Mouse (Mus musculus) C2C12 (cell line): ENCODE measurements around the gene Bloc1s1.

ENCODE experiments used
- CEBPB ChIP-seq: IDR thresholded peaks from one replicate; pipeline ENCODE4 v1.6.1; 2011; ENCODE audit warnings: low read depth, mild to moderate bottlenecking, control low read depth, moderate library complexity
- CTCF ChIP-seq: IDR thresholded peaks from one replicate; pipeline ENCODE4 v1.5.1; 2011; ENCODE audit not compliant: control insufficient read depth, insufficient read depth, insufficient read length
- FOSL1 ChIP-seq: IDR thresholded peaks from one replicate; pipeline ENCODE4 v1.8.0; 2011; ENCODE audit warnings: mild to moderate bottlenecking, low read length; ENCODE audit not compliant: poor library complexity, insufficient read depth, severe bottlenecking
- MAX ChIP-seq: IDR thresholded peaks from one replicate; pipeline ENCODE4 v1.6.1; 2011; ENCODE audit warnings: mild to moderate bottlenecking, control low read depth
- MYOD1 ChIP-seq: IDR thresholded peaks from one replicate; pipeline ENCODE4 v1.6.1; 2011; ENCODE audit warnings: low read depth; ENCODE audit not compliant: control insufficient read depth, insufficient read length
- MYOG ChIP-seq: IDR thresholded peaks from one replicate; pipeline ENCODE4 v1.6.1; 2011; ENCODE audit not compliant: control insufficient read depth, insufficient read length; ENCODE audit errors: extremely low read depth
- USF1 ChIP-seq: IDR thresholded peaks from one replicate; pipeline ENCODE4 v1.6.1; 2011; ENCODE audit warnings: low read depth, mild to moderate bottlenecking, control low read depth, moderate library complexity

DNA sequence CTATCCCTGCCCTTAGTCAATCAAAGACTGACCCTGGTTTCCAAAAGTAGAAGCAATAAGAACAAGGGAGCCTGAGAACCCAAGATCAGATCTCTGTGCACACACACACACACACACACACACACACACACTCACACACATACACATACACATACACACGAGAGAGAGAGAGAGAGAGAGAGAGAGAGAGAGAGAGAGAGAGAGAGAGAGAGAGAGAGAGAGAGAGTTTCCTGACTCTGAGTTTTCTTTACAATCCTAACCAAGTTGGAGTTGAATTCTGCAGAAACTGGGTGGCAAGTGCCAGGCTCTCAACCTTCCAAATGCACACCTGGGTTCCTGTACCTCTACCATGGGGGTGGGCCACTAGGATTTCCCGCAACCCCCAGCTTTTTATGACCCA is 34.0 kb downstream of the Bloc1s1 start:
- TF ChIP-seq CTCF (no peak), MAX (no peak), MYOG (no peak), USF1 (no peak), CEBPB (no peak), MYOD1 (no peak), FOSL1 (no peak)
